Mouse (Mus musculus) CD4-positive helper T cell, adult 2 months (primary cell): ENCODE results near the gene Lsamp.
"Not testable (repeated sequence)": the region's sequence is repeated elsewhere in the genome, so short reads cannot be mapped to it uniquely, and the experiment has no call there.

Experiments
- DNase-seq: peaks from one replicate; pipeline ENCODE4 v3.0.0-alpha.2; 2012; ENCODE audit warnings: low read depth, missing footprints, low spot score

Lsamp gene

GRCm38 (mm10) chr16:40491606-40492005 is 507.4 kb downstream of the Lsamp start:
- no peak for DNase-seq

GRCm38 (mm10) chr16:40504262-40504960 is 520.2 kb downstream of the Lsamp start:
- no peak for DNase-seq

GRCm38 (mm10) chr16:40509146-40510030 is 525.2 kb downstream of the Lsamp start:
- DNase-seq, result no peak

- DNase-seq, result no peak
These were observed 552.6 kb downstream of the Lsamp start for GRCm38 (mm10) chr16:40536754-40537153.

GRCm38 (mm10) chr16:40549663-40550062 is 565.5 kb downstream of the Lsamp start:
- DNase-seq, result no peak

GRCm38 (mm10) chr16:40555608-40556007 is 571.4 kb downstream of the Lsamp start:
- no peak for DNase-seq

- DNase-seq, result no peak
These were observed 573.6 kb downstream of the Lsamp start for GRCm38 (mm10) chr16:40557680-40558249.

GRCm38 (mm10) chr16:40567431-40567941 is 583.3 kb downstream of the Lsamp start:
- DNase-seq, result no peak

- DNase-seq, result no peak
These were observed 588.1 kb downstream of the Lsamp start for GRCm38 (mm10) chr16:40572085-40572745.

GRCm38 (mm10) chr16:40582076-40582475 is 597.9 kb downstream of the Lsamp start:
- DNase-seq, result no peak

- no peak for DNase-seq
These were observed 609.0 kb downstream of the Lsamp start for GRCm38 (mm10) chr16:40593161-40593560.

- DNase-seq, result no peak
These were observed 617.5 kb downstream of the Lsamp start for GRCm38 (mm10) chr16:40601431-40602387.

- DNase-seq, result no peak
These were observed 623.3 kb downstream of the Lsamp start for GRCm38 (mm10) chr16:40607509-40607908.

- not testable (repeated sequence) for DNase-seq
These were observed 632.5 kb downstream of the Lsamp start for GRCm38 (mm10) chr16:40616697-40617096.

GRCm38 (mm10) chr16:40621086-40621485 is 636.9 kb downstream of the Lsamp start:
- not testable (repeated sequence) for DNase-seq

- no peak for DNase-seq
These were observed 643.0 kb downstream of the Lsamp start for GRCm38 (mm10) chr16:40627159-40627558.

GRCm38 (mm10) chr16:40639621-40640371 is 655.6 kb downstream of the Lsamp start:
- DNase-seq, result no peak

- DNase-seq, result no peak
These were observed 668.6 kb downstream of the Lsamp start for GRCm38 (mm10) chr16:40652800-40653199.

GRCm38 (mm10) chr16:40653508-40653907 is 669.3 kb downstream of the Lsamp start:
- DNase-seq, result no peak

GRCm38 (mm10) chr16:40656347-40656746 is 672.2 kb downstream of the Lsamp start:
- no peak for DNase-seq
